Mouse (Mus musculus): ENCODE results near the gene Bag5. TPM values are rescaled to one million over a fixed set of nuclear protein-coding genes. Genes with fewer than 3 reads are reported as not detected.
"Not testable (repeated sequence)": the region's sequence is repeated elsewhere in the genome, so short reads cannot be mapped to it uniquely, and the experiment has no call there.

Bag5 gene
- polyA plus RNA-seq, 1 experiment = 20.6 TPM

GRCm38 (mm10) chr12:111722654-111723053, 9.6 kb upstream of the Bag5 start:
- Histone ChIP-seq H3K79me3 (ENCODE audit: low read depth) (no peaks in the 10 kb centered on the region), H3K36me3 (ENCODE audit: control insufficient read depth, insufficient read depth) (no peaks in the 10 kb centered on the region), H3ac (ENCODE audit: control insufficient read depth, insufficient read length, low read depth) (no peak overlapping the region), H3K79me2 (ENCODE audit: control insufficient read depth, insufficient read depth) (no peaks in the 10 kb centered on the region), H3K27me3 (ENCODE audit: control insufficient read depth, insufficient read depth, insufficient read length) (no peaks in the 10 kb centered on the region), H3K4me3 (ENCODE audit: insufficient read depth, poor library complexity, severe bottlenecking) (no peak overlapping the region)
- TF ChIP-seq FOSL1 (IDR thresholded peaks at IDR 0.05; ENCODE audit: insufficient read depth, low read length, poor library complexity, severe bottlenecking) (no peak), USF1 (IDR thresholded peaks at IDR 0.05; ENCODE audit: low read depth) (no peak), MYOG (IDR thresholded peaks at IDR 0.05; ENCODE audit: control insufficient read depth, extremely low read depth, insufficient read length) (no peak), MAX (IDR thresholded peaks at IDR 0.05) (no peak), CEBPB (IDR thresholded peaks at IDR 0.05; ENCODE audit: low read depth) (no peak), MYOD1 (IDR thresholded peaks at IDR 0.05; ENCODE audit: control insufficient read depth, insufficient read length, low read depth) (no peak), CTCF (IDR thresholded peaks at IDR 0.05; ENCODE audit: control insufficient read depth, insufficient read depth, insufficient read length) (no peak)

DNA sequence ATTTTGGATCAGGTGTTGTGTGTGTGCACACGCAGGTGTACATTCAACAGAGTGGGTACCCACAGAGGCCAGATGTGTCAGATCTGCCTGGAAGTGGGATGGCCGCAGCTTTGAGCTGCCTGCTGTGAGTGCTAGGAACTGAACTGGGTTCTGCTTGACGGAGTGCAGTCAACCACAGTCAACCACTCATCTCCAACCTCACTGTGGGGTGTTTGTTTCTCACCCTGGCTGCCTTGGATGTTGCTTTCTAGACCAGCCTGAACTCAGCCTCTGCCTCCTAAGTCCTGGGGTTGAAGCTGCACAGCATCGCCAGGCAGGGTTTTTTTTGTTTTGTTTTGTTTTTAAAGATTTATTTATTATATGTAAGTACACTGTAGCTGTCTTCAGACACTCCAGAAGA, 7.2 kb upstream of the Bag5 start:
- H3K79me3 ChIP-seq (ENCODE audit: low read depth) = peaks cover 6% of the 10 kb centered on the region
- H3K79me2 ChIP-seq (ENCODE audit: control insufficient read depth, insufficient read depth) = peaks cover 13% of the 10 kb centered on the region
- TF ChIP-seq MAX (IDR thresholded peaks at IDR 0.05) (no peak), MYOD1 (IDR thresholded peaks at IDR 0.05; ENCODE audit: control insufficient read depth, insufficient read length, low read depth) (no peak), CTCF (IDR thresholded peaks at IDR 0.05; ENCODE audit: control insufficient read depth, insufficient read depth, insufficient read length) (no peak), CEBPB (IDR thresholded peaks at IDR 0.05; ENCODE audit: low read depth) (no peak), MYOG (IDR thresholded peaks at IDR 0.05; ENCODE audit: control insufficient read depth, extremely low read depth, insufficient read length) (no peak)
- no peak overlapping the region for H3ac ChIP-seq (ENCODE audit: control insufficient read depth, insufficient read length, low read depth)
- no peaks in the 10 kb centered on the region for H3K27me3 ChIP-seq (ENCODE audit: control insufficient read depth, insufficient read depth, insufficient read length)
- no peak overlapping the region for H3K4me3 ChIP-seq (ENCODE audit: insufficient read depth, poor library complexity, severe bottlenecking)
- no peaks in the 10 kb centered on the region for H3K36me3 ChIP-seq (ENCODE audit: control insufficient read depth, insufficient read depth)

DNA sequence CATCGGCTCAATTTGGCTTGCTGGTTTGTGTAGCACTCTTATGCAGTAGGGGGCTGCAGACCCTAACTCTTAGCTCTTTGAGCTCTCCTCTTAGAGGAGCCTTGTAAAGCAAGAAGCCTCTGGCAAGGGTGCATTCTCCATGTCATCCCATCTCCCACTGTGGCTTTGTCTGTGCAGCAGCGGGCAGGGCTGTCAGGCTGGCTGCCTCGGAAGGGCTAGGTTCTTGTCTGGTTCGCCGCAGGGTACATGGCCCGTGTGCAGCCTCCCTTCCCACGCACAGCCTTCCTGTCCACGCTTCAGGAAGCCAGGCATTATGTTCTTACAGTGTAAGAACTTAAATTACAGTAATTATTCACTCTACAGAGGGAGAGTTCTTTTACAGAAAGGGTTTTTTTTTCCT, 5.6 kb upstream of the Bag5 start:
- Histone ChIP-seq H3K79me2 (ENCODE audit: control insufficient read depth, insufficient read depth) (peaks cover 29% of the 10 kb centered on the region), H3K27me3 (ENCODE audit: control insufficient read depth, insufficient read depth, insufficient read length) (no peaks in the 10 kb centered on the region), H3ac (ENCODE audit: control insufficient read depth, insufficient read length, low read depth) (no peak overlapping the region), H3K36me3 (ENCODE audit: control insufficient read depth, insufficient read depth) (no peaks in the 10 kb centered on the region), H3K79me3 (ENCODE audit: low read depth) (peaks cover 13% of the 10 kb centered on the region), H3K4me3 (ENCODE audit: insufficient read depth, poor library complexity, severe bottlenecking) (no peak overlapping the region)
- TF ChIP-seq CTCF (IDR thresholded peaks at IDR 0.05; ENCODE audit: control insufficient read depth, insufficient read depth, insufficient read length) (no peak), CEBPB (IDR thresholded peaks at IDR 0.05; ENCODE audit: low read depth) (no peak), FOSL1 (IDR thresholded peaks at IDR 0.05; ENCODE audit: insufficient read depth, low read length, poor library complexity, severe bottlenecking) (no peak), MAX (IDR thresholded peaks at IDR 0.05) (no peak), USF1 (IDR thresholded peaks at IDR 0.05; ENCODE audit: low read depth) (no peak), MYOD1 (IDR thresholded peaks at IDR 0.05; ENCODE audit: control insufficient read depth, insufficient read length, low read depth) (no peak), MYOG (IDR thresholded peaks at IDR 0.05; ENCODE audit: control insufficient read depth, extremely low read depth, insufficient read length) (no peak)

DNA sequence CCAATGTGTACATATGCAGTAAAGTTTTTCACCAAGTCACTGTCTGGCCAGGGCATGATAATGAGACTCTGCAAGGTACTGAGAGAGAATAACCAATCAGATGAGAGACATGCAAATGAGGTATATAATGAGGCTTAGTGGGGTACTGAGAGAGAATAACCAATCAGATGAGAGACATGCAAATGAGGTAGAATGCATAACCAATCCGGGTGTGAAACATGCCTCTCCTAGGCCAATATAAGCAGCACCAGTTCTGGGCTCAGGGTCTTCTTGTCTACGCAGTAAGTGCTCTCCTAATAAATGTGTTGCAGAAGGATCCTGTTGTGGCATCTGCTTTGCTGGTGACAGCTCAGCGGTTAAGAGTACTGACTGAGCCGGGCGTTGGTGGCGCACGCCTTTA, 3.4 kb upstream of the Bag5 start:
- H3K36me3 ChIP-seq (ENCODE audit: control insufficient read depth, insufficient read depth) = no peaks in the 10 kb centered on the region
- no peak for TF ChIP-seq MYOG (IDR thresholded peaks at IDR 0.05; ENCODE audit: control insufficient read depth, extremely low read depth, insufficient read length)
- TF ChIP-seq CEBPB (IDR thresholded peaks at IDR 0.05; ENCODE audit: low read depth) = no peak
- no peak for TF ChIP-seq MYOD1 (IDR thresholded peaks at IDR 0.05; ENCODE audit: control insufficient read depth, insufficient read length, low read depth)
- no peak for TF ChIP-seq USF1 (IDR thresholded peaks at IDR 0.05; ENCODE audit: low read depth)
- TF ChIP-seq FOSL1 (IDR thresholded peaks at IDR 0.05; ENCODE audit: insufficient read depth, low read length, poor library complexity, severe bottlenecking) = no peak
- TF ChIP-seq CTCF (IDR thresholded peaks at IDR 0.05; ENCODE audit: control insufficient read depth, insufficient read depth, insufficient read length) = no peak
- no peak for TF ChIP-seq MAX (IDR thresholded peaks at IDR 0.05)
- H3ac ChIP-seq (ENCODE audit: control insufficient read depth, insufficient read length, low read depth) = no peak overlapping the region
- H3K4me3 ChIP-seq (ENCODE audit: insufficient read depth, poor library complexity, severe bottlenecking) = no peak overlapping the region
- H3K27me3 ChIP-seq (ENCODE audit: control insufficient read depth, insufficient read depth, insufficient read length) = no peaks in the 10 kb centered on the region
- peaks cover 49% of the 10 kb centered on the region for H3K79me2 ChIP-seq (ENCODE audit: control insufficient read depth, insufficient read depth)
- peaks cover 21% of the 10 kb centered on the region for H3K79me3 ChIP-seq (ENCODE audit: low read depth)

DNA sequence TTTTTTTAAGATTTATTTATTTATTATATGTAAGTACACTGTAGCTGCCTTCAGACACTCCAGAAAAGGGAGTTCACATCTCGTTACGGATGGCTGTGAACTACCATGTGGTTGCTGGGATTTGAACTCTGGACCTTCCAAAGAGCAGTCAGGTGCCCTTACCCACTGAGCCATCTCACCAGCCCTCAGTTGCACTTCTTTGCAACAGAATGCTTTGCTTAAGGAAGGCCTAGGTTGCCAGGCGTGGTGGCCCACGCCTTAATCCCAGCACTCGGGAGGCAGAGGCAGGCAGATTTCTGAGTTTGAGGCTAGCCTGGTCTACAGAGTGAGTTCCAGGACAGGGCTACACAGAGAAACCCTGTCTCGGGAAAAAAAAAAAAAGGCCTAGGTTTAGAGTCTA, 823 bp upstream of the Bag5 start:
- Histone ChIP-seq H3K79me2 (ENCODE audit: control insufficient read depth, insufficient read depth) (peaks cover 66% of the 10 kb centered on the region), H3K79me3 (ENCODE audit: low read depth) (peaks cover 33% of the 10 kb centered on the region), H3K36me3 (ENCODE audit: control insufficient read depth, insufficient read depth) (peaks cover 19% of the 10 kb centered on the region)
- H3ac ChIP-seq (ENCODE audit: control insufficient read depth, insufficient read length, low read depth); H3K27me3 ChIP-seq (ENCODE audit: control insufficient read depth, insufficient read depth, insufficient read length); H3K4me3 ChIP-seq (ENCODE audit: insufficient read depth, poor library complexity, severe bottlenecking): not testable (repeated sequence)

GRCm38 (mm10) chr12:111712476-111712875, 581 bp downstream of the Bag5 start:
- no peak for TF ChIP-seq USF1 (IDR thresholded peaks at IDR 0.05; ENCODE audit: low read depth)
- TF ChIP-seq CTCF (IDR thresholded peaks at IDR 0.05; ENCODE audit: control insufficient read depth, insufficient read depth, insufficient read length) = no peak
- TF ChIP-seq MYOG (IDR thresholded peaks at IDR 0.05; ENCODE audit: control insufficient read depth, extremely low read depth, insufficient read length) = no peak
- TF ChIP-seq CEBPB (IDR thresholded peaks at IDR 0.05; ENCODE audit: low read depth) = no peak
- no peak for TF ChIP-seq MYOD1 (IDR thresholded peaks at IDR 0.05; ENCODE audit: control insufficient read depth, insufficient read length, low read depth)
- TF ChIP-seq MAX (IDR thresholded peaks at IDR 0.05) = no peak
- TF ChIP-seq FOSL1 (IDR thresholded peaks at IDR 0.05; ENCODE audit: insufficient read depth, low read length, poor library complexity, severe bottlenecking) = no peak
- H3ac ChIP-seq (ENCODE audit: control insufficient read depth, insufficient read length, low read depth) = peak overlapping the region; percentile 87
- H3K27me3 ChIP-seq (ENCODE audit: control insufficient read depth, insufficient read depth, insufficient read length) = no peaks in the 10 kb centered on the region
- H3K79me2 ChIP-seq (ENCODE audit: control insufficient read depth, insufficient read depth) = peaks cover 66% of the 10 kb centered on the region
- peak overlapping the region; percentile 86 for H3K4me3 ChIP-seq (ENCODE audit: insufficient read depth, poor library complexity, severe bottlenecking)
- H3K36me3 ChIP-seq (ENCODE audit: control insufficient read depth, insufficient read depth) = peaks cover 22% of the 10 kb centered on the region
- H3K79me3 ChIP-seq (ENCODE audit: low read depth) = peaks cover 33% of the 10 kb centered on the region

All from C2C12 (cell line).